Mouse (Mus musculus) mouse embryonic stem cell (cell line): ENCODE results near the gene Slc31a2.
"Not testable (repeated sequence)": the region's sequence is repeated elsewhere in the genome, so short reads cannot be mapped to it uniquely, and the experiment has no call there.

Experiments
- in situ Hi-C, 2 experiments: fragments of 300-500 bp; cut with MboI; formaldehyde crosslinking; loops; 1 replicate in 1 of 2; 3 replicates in 1 of 2; pipeline ENCODE4 v1.14.3; 2019 to 2020; ENCODE audit warnings: low sequenced_read_pairs in 2 of 2, low pct_unique_long_range_greater_than_20kb in 1 of 2, mixed read lengths in 1 of 2; ENCODE audit not compliant: unreplicated experiment in 1 of 2

The Slc31a2 gene

DNA sequence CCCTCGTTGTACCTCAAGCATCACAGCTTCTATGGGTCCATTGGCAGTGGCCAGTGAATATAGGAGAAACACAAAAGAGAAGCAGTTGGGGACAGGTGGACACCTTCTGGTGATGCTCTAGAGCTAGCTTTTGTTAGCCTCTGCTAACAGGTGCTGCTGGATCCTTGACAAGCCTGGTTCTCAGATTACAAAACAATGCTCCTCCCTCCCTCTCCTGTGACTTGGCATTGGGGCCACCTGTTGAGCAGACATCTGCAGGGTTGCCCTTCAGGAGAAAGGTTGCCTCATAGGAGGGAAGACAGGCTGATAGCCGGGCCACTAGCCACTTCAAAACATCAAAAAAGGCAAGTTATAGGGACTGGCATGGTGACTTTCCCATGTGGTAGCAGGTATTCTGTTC lies at the start of gene Slc31a2:
TSS of gene Slc31a2 (plus strand) at position 287 of the 400 bp plus-strand sequence.
- in situ Hi-C loops = loop anchor here in 1 of 2 experiments (5.0 kb wide), 1 partner anchor 35 kb away; no protein-coding TSS in a partner anchor

DNA sequence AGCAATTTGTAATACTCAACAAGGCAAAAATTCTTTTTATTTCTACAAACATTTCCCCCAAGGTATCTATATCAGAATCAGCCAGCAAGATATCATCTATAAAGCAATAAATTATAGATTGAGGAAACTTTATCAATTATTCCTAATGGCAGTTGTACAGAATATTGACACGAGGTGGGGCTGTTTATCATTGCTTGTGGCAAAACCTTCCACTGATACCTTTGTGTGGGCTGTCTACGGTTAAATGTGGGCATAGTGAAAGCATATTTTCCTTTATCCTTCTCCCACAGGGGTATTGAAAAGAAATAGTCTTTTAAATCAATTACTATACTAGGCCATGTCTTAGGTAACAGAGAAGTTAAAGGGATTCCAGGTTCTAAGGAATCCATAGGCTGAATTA lies 48.9 kb upstream of the Slc31a2 start:
- in situ Hi-C loops = no loop called here

DNA sequence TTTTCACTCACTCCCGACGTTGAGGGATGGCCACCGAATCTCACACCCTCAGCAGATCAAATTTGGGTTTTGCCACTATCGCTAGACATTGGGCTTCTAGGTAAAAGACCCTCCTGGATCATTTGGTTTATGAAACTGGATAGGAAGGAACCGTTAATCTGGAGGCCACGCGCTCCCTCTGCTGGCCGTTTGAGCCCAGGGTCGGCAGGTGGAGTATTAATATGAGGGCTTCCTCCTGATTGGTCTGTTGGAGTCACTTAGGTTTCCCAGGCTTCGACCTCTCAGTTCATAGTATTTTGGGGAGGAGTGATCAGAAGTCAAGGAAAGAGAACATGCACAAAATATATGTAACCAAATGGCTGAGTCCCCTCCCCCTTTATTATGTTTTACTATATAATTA lies 34.0 kb upstream of the Slc31a2 start:
- in situ Hi-C loops = loop anchor here in 1 of 2 experiments (5.0 kb wide), 1 partner anchor 34 kb away; the partner anchor contains the start of gene Slc31a2

DNA sequence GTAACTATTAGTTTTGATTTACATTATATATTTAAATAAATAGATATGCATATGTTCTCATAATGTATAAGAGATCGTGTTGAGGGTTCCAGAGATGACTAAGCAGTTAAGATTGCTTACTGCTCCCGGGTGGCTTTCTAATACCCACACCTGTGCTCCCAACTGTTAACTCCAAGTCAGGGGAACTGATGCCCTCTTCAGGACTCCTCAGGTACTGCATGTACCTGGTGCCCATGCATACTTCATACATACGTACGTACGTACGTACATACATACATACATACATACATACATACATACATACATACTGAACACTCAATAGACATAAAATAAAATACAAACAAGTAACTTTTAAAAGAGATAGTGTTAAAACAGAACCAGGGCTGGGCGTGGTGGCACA lies 32.9 kb upstream of the Slc31a2 start:
- in situ Hi-C loops = loop anchor here in 1 of 2 experiments (5.0 kb wide), 1 partner anchor 33 kb away; the partner anchor contains the start of gene Slc31a2

DNA sequence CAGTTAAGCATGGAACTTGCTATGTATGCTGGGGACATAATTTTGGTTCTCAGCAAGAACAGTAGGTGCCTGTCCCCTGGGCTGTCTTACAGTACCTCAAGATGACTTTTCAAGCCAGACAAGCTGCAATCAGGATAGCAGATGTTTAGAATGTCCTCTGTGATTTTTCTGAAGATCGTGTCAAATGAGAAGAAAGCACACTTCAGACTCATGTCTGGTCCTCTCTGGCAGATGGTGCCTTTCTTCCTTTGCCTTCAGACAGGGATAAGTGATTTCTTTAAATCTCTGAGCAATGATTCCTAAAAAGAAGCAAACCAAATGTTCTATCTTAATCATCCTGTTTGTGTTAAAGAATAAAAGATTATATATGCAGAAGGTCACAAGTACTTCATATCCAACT lies 32.2 kb upstream of the Slc31a2 start:
- in situ Hi-C loops = no loop called here

DNA sequence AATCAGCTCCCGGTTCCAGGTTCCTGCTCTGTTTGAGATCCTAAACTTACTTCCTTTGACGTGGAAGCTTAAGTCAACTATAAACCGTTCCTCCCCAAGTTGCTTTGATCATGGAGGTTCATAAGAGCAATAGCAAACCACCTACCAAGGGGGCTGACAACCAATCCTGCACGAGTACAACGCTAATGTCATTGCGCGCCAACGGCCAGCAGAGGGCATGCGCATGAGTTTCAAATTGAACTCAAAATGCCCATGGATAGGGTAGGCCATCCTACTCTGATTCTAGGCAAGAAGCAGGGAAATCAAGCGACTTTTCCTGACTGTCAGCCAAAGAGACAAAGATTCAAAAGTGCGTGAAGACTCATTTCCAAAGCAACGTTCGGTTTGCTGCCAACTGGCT lies 31.6 kb upstream of the Slc31a2 start, which contains the start of gene Zfp37:
TSS of gene Zfp37 (minus strand) at position 279 of the 400 bp plus-strand sequence.
- in situ Hi-C loops = no loop called here

DNA sequence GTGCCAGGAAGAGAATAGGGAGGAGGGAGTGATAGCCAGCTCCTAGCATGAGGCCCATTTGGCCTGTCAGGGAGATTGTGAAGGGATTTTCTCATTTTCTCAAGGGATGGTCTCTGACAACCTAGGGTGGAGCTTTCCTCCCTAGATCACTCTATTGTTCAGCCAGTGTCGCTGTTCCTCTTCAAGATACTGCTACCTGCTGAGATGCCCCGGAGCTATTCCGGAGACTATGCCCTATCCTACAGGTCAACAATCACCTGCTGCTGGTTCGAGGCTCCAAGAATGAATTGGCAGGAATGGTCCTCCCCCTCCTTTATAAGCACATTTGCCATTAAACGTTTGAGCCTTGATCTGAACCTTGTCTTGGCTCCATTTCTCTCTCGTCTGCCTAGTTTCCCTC lies 21.8 kb upstream of the Slc31a2 start:
- in situ Hi-C loops = no loop called here

DNA sequence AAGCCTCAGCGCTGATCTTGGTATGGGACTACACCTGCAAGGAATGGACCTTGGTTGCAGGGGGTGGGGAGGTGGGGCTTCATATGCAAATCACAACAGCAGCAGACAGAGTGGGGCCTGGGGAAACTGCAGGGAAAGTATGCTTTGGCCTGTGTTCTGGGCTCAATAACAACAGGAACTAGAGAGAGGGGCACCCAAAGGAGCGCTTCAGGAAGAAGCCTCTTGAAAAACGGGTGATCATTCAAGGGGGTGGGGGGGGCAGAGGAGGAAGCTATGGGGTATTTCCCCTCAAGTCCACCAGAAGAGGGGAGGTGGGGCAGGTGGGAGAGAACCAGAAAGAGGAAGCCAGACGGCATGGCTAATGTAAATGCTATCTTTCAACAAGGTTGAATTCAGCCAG lies 14.0 kb upstream of the Slc31a2 start:
- in situ Hi-C loops = no loop called here

DNA sequence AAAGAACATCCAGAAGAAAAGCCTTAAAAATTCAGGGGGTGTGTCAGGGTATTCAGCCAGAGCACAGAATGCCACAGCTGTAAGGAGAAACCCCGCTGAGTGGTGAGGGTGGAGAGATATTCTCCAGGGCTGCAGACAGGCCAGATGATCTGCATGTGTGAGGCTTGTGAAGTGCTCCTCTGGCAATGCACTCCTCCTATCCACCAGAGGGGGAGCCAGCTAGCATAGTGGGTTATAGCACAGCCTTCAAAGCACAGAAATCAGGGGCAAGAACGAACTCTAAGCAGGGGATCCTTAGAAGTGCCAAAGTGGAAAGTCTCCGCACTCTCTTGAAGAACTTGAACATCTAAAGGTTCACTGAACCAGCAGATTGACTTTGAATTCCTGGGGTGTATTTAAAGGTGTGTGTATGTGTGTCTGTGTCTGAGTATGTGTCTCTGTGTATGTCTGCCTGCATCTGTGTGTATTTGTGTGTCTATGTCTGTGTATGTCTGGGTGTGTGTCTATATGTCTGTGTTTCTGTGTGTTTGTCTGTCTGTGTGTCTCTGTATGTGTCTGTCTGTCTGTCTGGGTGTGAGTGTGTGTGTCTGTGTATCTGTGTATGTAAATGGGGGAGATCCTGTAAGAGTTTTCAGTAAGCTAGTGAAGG lies 11.3 kb upstream of the Slc31a2 start:
- in situ Hi-C loops = no loop called here

DNA sequence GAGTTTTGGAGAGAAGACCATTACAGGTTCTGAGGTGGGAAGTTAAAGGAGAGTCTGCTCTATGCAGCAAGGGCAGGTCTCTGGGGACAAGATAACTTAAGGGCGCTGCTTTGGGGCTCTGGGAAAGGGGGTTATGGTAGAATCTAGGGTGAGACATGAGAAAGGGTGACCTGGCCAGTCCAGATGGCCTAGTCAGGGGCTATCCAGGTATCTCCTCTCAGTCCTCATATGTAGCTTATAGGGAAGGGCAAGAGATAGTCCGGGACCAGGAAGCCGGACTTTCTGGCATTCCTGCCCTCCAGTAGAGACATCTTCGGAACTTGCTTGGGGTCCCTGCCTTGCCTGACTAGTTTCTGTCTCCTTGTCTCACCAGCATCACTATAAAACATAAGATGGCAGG lies 10.6 kb upstream of the Slc31a2 start:
- in situ Hi-C loops = no loop called here

DNA sequence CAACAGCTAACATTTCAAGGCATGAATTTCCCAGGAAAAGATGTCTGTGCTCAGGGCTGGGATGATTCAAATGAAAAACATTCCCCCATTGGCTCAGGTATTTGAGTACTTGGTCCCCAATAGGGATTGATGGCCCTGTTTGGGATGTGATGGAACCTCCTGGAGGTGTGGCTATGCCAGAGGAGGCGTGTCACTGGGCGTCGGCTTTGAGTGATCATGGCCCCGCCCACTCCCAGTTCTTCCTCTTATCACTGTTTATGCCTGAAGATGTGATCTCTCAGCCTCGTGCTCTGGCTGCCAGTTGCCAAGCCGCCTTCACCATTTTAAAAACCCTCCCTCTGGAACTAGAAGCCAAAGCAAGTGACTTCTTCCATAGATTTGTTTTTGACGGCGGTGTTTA lies 7.8 kb upstream of the Slc31a2 start:
- in situ Hi-C loops = no loop called here

DNA sequence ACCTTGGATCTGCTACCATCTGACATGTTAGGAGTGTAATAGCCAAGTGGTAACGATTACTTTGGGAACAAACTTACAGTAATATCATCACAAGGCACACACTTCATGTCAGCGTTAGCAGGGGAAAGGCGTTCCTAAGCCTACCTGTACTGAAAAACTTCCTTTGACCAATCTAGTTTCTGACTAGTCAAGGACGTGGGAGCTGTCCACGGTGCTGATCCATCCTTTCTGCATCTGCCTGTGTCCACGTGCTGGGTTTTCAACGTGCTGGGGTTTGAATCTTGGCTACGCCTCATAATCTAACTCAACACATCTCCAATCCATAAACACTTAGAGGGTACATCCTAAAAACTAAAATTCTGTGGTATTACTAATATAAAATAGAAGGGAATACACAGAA lies 5.4 kb upstream of the Slc31a2 start:
- in situ Hi-C loops = no loop called here

DNA sequence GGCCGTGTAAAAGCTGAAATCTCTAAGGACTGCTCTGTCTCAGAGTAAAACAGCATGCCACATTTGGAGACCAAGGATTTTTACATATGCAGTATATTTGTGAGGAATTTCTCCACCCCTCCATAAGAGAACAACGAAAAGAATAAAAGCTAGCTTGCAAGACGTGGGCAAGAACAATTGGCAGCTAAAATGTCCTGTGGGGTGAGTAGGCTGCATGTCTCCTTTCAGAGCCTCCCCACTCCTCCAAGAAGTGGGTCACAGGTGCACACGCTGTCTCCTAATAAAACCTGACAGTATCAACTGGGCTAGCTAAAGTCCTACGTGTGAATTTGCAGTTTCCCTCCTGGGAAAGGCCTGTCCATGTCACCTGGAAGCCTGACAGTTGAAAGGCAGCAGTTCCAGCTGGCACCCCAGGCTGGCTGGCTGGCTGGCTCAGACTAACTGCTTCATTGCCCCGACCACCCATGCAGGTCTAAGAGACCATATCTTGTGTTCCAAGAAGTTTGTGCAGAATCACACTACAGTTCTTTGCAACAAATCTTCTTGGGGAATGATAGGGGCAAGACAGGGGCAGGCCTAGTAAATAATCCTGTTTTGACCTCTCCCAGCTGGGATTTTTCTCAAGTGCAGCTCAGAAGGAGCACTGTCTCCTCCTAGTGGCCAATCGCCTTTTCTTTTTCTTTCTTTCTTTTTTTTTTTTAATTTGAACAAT lies 927 bp downstream of the Slc31a2 start:
- in situ Hi-C loops = loop anchor here in 1 of 2 experiments (5.0 kb wide), 1 partner anchor 36 kb away; no protein-coding TSS in a partner anchor

DNA sequence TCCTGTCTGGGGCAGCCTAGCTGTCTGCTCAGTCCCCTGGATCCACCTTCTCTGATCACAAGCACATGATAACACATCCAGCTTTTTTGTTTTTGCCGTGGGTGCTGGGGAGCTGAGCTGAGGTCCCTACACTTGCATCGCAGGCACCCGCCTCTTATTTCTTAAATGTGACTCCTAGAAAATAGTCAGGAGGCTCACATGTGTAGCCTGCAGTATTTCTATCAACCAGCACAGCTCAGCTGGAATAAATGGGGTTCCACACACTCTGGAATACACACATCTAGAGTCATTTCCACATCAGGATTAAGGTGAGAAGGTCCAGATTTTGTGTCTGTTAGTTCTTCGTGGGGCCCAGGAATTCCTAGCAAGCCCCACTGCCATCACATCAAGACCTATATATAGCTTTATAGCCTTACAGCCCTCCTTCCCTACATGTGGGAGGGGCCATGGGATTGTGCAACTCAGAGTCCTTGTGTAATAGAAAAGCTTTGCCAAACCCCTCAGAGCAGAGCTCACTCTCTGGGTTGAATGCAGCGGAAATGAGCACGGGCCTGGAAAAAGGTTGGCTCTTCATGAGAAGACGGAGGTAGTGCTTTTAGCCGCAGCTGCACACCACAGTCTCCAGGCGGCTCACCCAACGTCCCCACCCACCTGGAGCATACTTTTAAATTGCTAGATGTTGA lies 2.9 kb downstream of the Slc31a2 start:
- in situ Hi-C loops = no loop called here

DNA sequence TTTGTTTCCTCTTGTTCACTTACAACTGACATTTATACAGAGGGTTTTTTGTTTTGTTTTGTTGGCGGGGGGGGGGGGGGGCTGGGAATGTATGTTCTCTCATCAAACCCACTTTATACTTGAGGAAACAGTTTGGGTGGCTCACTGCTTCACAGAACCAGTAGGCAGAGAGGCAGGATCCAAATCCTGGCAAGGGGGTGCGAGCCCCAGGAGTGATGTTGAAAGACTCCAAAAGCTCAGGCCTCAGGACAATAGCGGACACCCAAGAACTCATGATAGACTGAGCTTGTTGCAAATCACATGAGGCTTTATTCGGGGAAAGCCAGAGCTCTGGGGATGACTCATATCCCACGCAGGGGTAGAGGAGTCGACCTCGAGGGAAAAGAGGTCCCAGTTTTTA lies 3.7 kb downstream of the Slc31a2 start:
- in situ Hi-C loops = not testable (repeated sequence)

DNA sequence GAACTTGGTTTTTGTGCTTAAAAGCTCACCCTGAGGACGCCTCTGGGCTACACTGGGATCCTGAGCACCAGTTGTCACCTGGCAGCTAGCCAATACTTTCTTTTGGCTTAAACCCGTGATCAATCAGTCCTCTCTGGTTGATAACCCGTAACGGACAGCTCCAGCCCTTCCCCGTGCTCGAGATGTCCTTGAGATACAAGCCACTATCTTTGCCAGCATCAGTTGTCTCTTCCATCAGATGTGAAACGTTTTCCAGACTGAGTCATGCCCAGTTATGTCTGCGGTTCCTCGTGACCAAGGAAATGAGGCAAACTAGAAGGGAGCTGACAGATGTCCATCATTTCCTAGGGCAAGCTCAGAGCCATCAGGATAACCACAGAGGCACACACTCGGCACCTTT lies 4.7 kb downstream of the Slc31a2 start:
- in situ Hi-C loops = no loop called here

DNA sequence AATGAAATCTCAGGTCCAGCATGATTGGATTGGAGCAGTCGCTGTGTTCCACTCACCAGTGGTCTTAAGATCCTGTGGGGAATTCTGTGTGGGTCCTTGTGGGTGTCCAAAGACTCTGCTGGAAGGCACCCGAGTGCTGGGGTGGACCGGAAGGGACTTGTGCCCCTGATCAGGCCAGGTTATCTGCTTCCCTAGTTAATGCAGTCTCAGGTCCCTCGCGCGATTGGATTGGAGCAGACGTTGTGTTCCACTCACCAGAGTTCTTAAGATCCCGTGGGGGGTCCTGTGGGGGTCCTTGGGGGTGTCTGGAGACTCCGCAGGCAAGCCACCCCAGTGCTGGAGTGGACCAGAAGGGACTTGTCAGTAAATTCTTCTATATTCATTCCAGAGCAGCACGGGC lies 10.3 kb downstream of the Slc31a2 start:
- in situ Hi-C loops = no loop called here

DNA sequence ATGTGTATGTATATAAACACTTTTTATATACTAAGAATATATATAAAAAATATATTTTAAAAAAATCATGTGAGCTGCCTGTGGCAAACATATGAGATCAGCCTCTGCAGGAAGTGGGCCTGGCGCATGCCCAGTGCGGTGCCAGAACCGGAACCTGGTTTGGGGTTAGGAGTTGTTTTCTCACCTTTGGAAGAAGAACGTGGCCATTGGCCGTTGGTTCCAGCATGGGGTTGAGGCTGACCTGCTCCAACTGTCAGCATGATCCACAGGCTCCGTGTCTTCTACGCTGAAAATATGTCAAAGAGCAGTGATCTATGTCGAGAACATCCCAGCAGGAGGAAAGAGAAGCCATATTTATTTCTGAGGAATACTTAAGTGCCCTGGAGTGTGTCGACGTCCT lies 11.6 kb downstream of the Slc31a2 start:
- in situ Hi-C loops = no loop called here

DNA sequence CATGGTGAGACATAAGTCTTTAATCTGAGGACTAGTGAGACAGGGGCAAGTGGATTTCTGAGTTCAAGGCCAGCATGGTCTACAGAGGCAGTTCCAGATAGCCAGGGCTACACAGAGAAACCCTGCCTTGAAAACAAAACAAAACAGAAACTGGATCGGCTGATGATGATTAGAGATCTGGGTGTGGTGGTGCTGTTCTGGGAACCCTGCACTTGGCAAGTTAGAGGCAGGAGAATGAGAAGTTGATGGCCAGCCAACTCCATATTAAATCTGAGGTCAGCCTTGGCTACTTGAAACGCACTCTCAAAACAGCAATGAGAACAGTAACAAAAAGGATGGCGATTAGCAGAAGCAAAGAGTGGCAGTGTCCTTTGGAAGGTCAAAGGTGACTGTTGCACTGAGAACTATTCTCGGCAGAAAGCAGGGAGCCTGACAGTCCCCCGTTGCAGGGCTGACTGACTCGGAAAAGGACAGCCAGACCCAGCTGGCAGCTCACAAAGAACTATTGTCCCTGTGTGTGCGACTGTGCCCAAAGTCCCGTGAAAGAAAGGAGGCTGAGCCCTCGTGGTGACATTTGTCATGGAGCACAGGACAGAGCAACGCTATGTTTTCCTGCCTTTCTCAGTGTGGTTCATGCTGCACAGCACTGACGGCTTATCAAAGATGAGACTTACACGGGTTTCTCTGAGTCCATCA lies 12.6 kb downstream of the Slc31a2 start:
- in situ Hi-C loops = no loop called here
